Mouse (Mus musculus) lung, embryonic 14.5 days (tissue): ENCODE data around the gene Atp13a1. TPM values are rescaled to one million over a fixed set of nuclear protein-coding genes. Genes with fewer than 3 reads are reported as not detected.
A peak's percentile ranks its signal among the peaks of the same experiment; 100 is the strongest.

Experiments
- ATAC-seq: fragments of 200-750 bp; cut with Nextera tagmentation; 2 replicates; pipeline ENCODE4 v1.8.0; 2017; ENCODE audit warnings: mild to moderate bottlenecking, moderate TSS enrichment, moderate library complexity; ENCODE audit not compliant: insufficient read depth
- DNase-seq: peaks from one replicate; pipeline ENCODE4 v3.0.0-alpha.2; 2015
- H3K27ac ChIP-seq: fragments of 300-500 bp; sonication (generic); 2 replicates; pipeline ENCODE4 v1.5.1; 2014; ENCODE audit warnings: low read depth, mild to moderate bottlenecking, moderate library complexity
- H3K27me3 ChIP-seq: fragments of 300-500 bp; sonication (generic); 2 replicates; pipeline ENCODE4 v1.6.1; 2014; ENCODE audit warnings: low read length, control low read depth; ENCODE audit not compliant: insufficient read depth
- H3K36me3 ChIP-seq: fragments of 300-500 bp; sonication (generic); 2 replicates; pipeline ENCODE4 v1.6.1; 2014; ENCODE audit warnings: control low read depth; ENCODE audit not compliant: insufficient read depth
- H3K4me1 ChIP-seq: fragments of 300-500 bp; sonication (generic); 2 replicates; pipeline ENCODE4 v1.6.1; 2014; ENCODE audit warnings: antibody characterized with exemption, control low read depth; ENCODE audit not compliant: insufficient read depth
- H3K4me2 ChIP-seq: fragments of 300-500 bp; sonication (generic); 2 replicates; pipeline ENCODE4 v1.6.1; 2014; ENCODE audit warnings: mild to moderate bottlenecking
- H3K4me3 ChIP-seq: fragments of 300-500 bp; sonication (generic); 2 replicates; pipeline ENCODE4 v1.5.1; 2014; ENCODE audit warnings: low read depth, low read length
- H3K9ac ChIP-seq: fragments of 300-500 bp; sonication (generic); 2 replicates; pipeline ENCODE4 v1.6.1; 2014
- H3K9me3 ChIP-seq: fragments of 300-500 bp; sonication (generic); 2 replicates; pipeline ENCODE4 v1.6.1; 2016; ENCODE audit warnings: low read depth, low read length, control low read depth
- CTCF ChIP-seq: IDR thresholded peaks from 2 replicates; pipeline ENCODE4 v1.5.1; 2016; ENCODE audit warnings: antibody characterized with exemption, low read depth
- WGBS: fragments of 180-500 bp; shearing (Covaris S2); extraction: QIAGEN DNeasy Blood & Tissue Kit; methylation state at CpG from one replicate; pipeline ENCODE4 v1.1.7; 2014; 5-methylcytosine and 5-hydroxymethylcytosine counted together
- polyA plus RNA-seq: library from polyadenylated mRNA; unstranded; fragments of >200 nt; fragmentation: Nextera tagmentation; extraction: Ambion mirVana; gene quantifications from 2 replicates; pipeline ENCODE4 v1.2.1, GENCODE M21; 2014

The Atp13a1 gene
- polyA plus RNA-seq, 1 experiment from 2014 or later, result 57.4 TPM

GRCm38 (mm10) chr8:69807236-69807635, 16.3 kb downstream of the Atp13a1 start:
- Histone ChIP-seq H3K4me1 (no peaks in the 10 kb centered on the region), H3K9ac (no peak overlapping the region), H3K27me3 (no peaks in the 10 kb centered on the region), H3K4me3 (no peak overlapping the region), H3K9me3 (no peaks in the 10 kb centered on the region), H3K27ac (no peak overlapping the region), H3K36me3 (peaks cover 66% of the 10 kb centered on the region), H3K4me2 (no peak overlapping the region)
- 82% methylated on average over 5 of the region's 5 CpGs for WGBS
- no peak for TF ChIP-seq CTCF
- DNase-seq (no peak), ATAC-seq (no peak)

- Histone ChIP-seq H3K27me3 (no peaks in the 10 kb centered on the region), H3K4me2 (peak within 1 kb of the TSS; percentile 69), H3K9me3 (no peaks in the 10 kb centered on the region), H3K9ac (peak within 1 kb of the TSS; percentile 48), H3K4me3 (peak within 1 kb of the TSS; percentile 44), H3K4me1 (no peaks in the 10 kb centered on the region), H3K36me3 (peaks cover 55% of the 10 kb centered on the region), H3K27ac (no peak within 1 kb of the TSS)
- 6% methylated on average over 28 of the region's 28 CpGs for WGBS
- ATAC-seq (peak; percentile 65), DNase-seq (peak; percentile 88)
- no peak for TF ChIP-seq CTCF
These were observed 17.3 kb downstream of the Atp13a1 start, which contains the start of gene Gmip for GRCm38 (mm10) chr8:69808094-69808863. Gene Gmip, plus strand, starts transcription at chr8:69808679.

DNA sequence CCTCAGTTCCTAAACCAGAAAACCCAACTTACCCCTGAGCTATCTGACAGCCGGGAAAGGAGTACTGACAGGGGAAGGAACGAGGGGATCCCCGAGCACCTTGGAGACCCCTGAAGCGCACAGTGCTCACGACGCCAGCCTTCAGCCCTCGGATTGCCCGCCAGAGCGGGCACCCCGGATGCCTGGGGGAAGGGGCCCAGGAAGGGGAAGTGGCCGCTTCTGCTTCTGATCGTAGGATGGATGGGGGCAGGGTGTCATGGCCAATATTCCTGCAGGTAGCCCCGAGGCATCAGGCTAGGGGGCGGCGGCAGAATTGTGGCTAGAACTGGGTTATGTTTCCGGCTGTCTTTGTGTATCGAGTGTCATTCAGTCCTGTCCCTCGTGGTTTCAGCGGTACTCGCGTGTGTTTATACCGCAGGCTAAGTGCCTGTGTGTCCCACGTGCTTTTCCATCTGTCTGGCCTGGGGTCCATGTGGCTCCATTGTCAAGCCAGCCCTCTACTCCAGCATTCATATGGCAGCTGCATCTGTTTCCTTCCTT, 18.0 kb downstream of the Atp13a1 start:
- peak; percentile 45 for DNase-seq
- peaks cover 54% of the 10 kb centered on the region for H3K36me3 ChIP-seq
- no peaks in the 10 kb centered on the region for H3K9me3 ChIP-seq
- 2% methylated on average over 23 of the region's 23 CpGs for WGBS
- H3K4me1 ChIP-seq, result no peaks in the 10 kb centered on the region
- peak overlapping the region; percentile 44 for H3K4me3 ChIP-seq
- H3K27me3 ChIP-seq, result no peaks in the 10 kb centered on the region
- H3K27ac ChIP-seq, result no peak overlapping the region
- peak overlapping the region; percentile 69 for H3K4me2 ChIP-seq
- peak; percentile 42 for ATAC-seq
- no peak for TF ChIP-seq CTCF
- H3K9ac ChIP-seq, result peak overlapping the region; percentile 48

- WGBS, result 62% methylated on average over 3 of the region's 3 CpGs
- Histone ChIP-seq H3K4me1 (no peaks in the 10 kb centered on the region), H3K27ac (no peak overlapping the region), H3K36me3 (peaks cover 48% of the 10 kb centered on the region), H3K9me3 (no peaks in the 10 kb centered on the region), H3K9ac (no peak overlapping the region), H3K4me3 (no peak overlapping the region), H3K27me3 (no peaks in the 10 kb centered on the region), H3K4me2 (no peak overlapping the region; the same call in 1 of the 2 replicates)
- DNase-seq (no peak), ATAC-seq (no peak)
- TF ChIP-seq CTCF, result no peak
These were observed 18.9 kb downstream of the Atp13a1 start for GRCm38 (mm10) chr8:69809820-69810219.

DNA sequence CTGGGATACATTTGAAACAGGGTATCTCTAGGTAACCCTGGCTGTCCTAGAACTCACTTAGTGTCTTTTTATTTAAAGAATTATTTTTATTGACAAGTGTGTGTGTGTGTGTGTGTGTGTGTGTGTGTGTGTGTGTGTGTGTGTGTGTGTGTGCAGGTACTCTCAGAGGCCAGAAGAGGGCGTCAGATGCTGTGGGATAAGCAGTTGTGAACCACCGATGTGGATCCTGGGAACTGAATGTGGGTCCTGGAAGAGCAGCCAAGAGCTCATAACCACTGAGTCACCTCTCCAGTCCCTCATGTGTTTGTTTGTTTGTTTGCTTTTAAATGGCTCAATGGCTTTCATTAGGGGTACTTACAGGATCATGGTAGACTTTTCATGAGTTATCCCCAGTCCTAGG, 23.9 kb downstream of the Atp13a1 start:
- ATAC-seq (no peak), DNase-seq (no peak)
- no peak overlapping the region for H3K4me2 ChIP-seq
- H3K9me3 ChIP-seq, result no peaks in the 10 kb centered on the region
- TF ChIP-seq CTCF, result no peak
- H3K4me1 ChIP-seq, result no peaks in the 10 kb centered on the region
- H3K9ac ChIP-seq, result no peak overlapping the region
- no peaks in the 10 kb centered on the region for H3K27me3 ChIP-seq
- no peak overlapping the region for H3K27ac ChIP-seq
- WGBS, result 94% methylated on average over 2 of the region's 2 CpGs
- H3K4me3 ChIP-seq, result no peak overlapping the region
- H3K36me3 ChIP-seq, result peaks cover 45% of the 10 kb centered on the region; the same call in 1 of the 2 replicates

- Histone ChIP-seq H3K27me3 (no peaks in the 10 kb centered on the region), H3K4me2 (no peak overlapping the region), H3K27ac (no peak overlapping the region), H3K9ac (no peak overlapping the region), H3K4me1 (no peaks in the 10 kb centered on the region), H3K4me3 (no peak overlapping the region), H3K36me3 (peaks cover 45% of the 10 kb centered on the region; the same call in 1 of the 2 replicates), H3K9me3 (no peaks in the 10 kb centered on the region)
- ATAC-seq, result no peak
- no peak for DNase-seq
- no peak for TF ChIP-seq CTCF
- 92% methylated on average over 4 of the region's 4 CpGs for WGBS
These were observed 24.4 kb downstream of the Atp13a1 start for GRCm38 (mm10) chr8:69815396-69815795.

DNA sequence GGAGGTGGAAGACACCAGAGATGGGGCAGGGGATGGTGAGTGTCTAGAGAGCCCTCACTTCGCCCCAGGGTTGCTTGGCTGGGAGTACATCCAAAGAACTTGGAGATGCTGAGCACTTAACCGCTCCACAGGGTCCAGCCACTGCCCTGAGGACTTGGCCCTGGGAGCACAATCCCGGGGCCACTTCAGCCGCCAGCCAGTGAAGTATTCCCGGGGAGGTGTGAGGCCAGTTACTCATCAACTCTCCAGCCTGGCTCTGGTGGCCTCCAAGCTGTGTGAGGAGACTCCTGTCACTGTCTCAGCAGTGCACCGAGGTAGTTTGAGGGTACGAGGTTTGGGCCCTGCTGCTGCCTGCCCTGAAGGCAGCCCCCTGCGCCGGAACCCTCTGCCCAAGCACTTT, 29.5 kb downstream of the Atp13a1 start:
- DNase-seq (no peak), ATAC-seq (no peak)
- TF ChIP-seq CTCF, result no peak
- Histone ChIP-seq H3K4me2 (no peak overlapping the region), H3K36me3 (peaks cover 40% of the 10 kb centered on the region; the same call in 1 of the 2 replicates), H3K27ac (no peak overlapping the region), H3K9ac (no peak overlapping the region), H3K4me3 (no peak overlapping the region), H3K4me1 (no peaks in the 10 kb centered on the region), H3K27me3 (no peaks in the 10 kb centered on the region), H3K9me3 (no peaks in the 10 kb centered on the region)
- 68% methylated on average over 9 of the region's 9 CpGs for WGBS
